Mouse (Mus musculus) cerebellum, adult 2 months (tissue): ENCODE measurements at regions not wholly inside any gene's neighbourhood (a gene's known extent, or its start where the extent isn't known, plus 50 kb on each side); places are given as distances from the start of the nearest gene placed in this dataset.

Experiments
- CTCF ChIP-seq: fragments of 200-500 bp; IDR thresholded peaks from 2 replicates; pipeline ENCODE4 v1.5.1; 2011; ENCODE audit warnings: low read depth, mild to moderate bottlenecking, control low read depth, low read length, moderate library complexity, borderline replicate concordance; ENCODE audit not compliant: insufficient read depth
- POLR2A ChIP-seq: fragments of 200-500 bp; IDR thresholded peaks from 2 replicates; pipeline ENCODE4 v1.6.1; 2011; ENCODE audit warnings: low read length, control low read depth, borderline replicate concordance; ENCODE audit not compliant: insufficient read depth

- no peak for TF ChIP-seq CTCF
- TF ChIP-seq POLR2A = no peak
These were observed 231.4 kb upstream of the Rgma start for GRCm38 (mm10) chr7:73143902-73144301.
